Mouse (Mus musculus) common myeloid progenitor, adult 5-6 weeks (primary cell): ENCODE results near the gene Selenop. TPM values are rescaled to one million over a fixed set of nuclear protein-coding genes. Genes with fewer than 3 reads are reported as not detected.

ENCODE experiments used
- total RNA-seq: library from RNA; stranded (forward); fragments of 200-1000, 187-1606 nt; gene quantifications from 2 replicates; pipeline ENCODE4 v1.2.3, GENCODE M21; 2017

Gene Selenop
- total RNA-seq, 1 experiment from 2014 or later = 104 TPM

Other genes starting within 250 kb of the Selenop start
- 0.91 and 1.1 TPM in 2 replicates for gene Ccdc152, start 35.0 kb downstream of the Selenop start, total RNA-seq